Mouse (Mus musculus): ENCODE data around the gene Olfr539. TPM values are rescaled to one million over a fixed set of nuclear protein-coding genes. Genes with fewer than 3 reads are reported as not detected.
"Not testable (repeated sequence)": the region's sequence is repeated elsewhere in the genome, so short reads cannot be mapped to it uniquely, and the experiment has no call there.

Olfr539 gene
- 0.65 and 0.82 TPM in 2 replicates for polyA plus RNA-seq (2012; rRNA removed)

- TF ChIP-seq POLR2A (IDR thresholded peaks at IDR 0.05; ENCODE audit: control insufficient read depth, low read depth, low read length) (no peak), CTCF (IDR thresholded peaks at IDR 0.05; ENCODE audit: control insufficient read depth, insufficient read depth, insufficient replicate concordance, low read depth, low read length) (no peak)
- Histone ChIP-seq H3K27ac (ENCODE audit: control insufficient read depth, insufficient read depth, low read depth, low read length) (no peak within 1 kb of the TSS), H3K4me1 (ENCODE audit: control insufficient read depth, insufficient read depth, low read length) (no peaks in the 10 kb centered on the region), H3K4me3 (ENCODE audit: control insufficient read depth, low read depth, low read length) (no peak within 1 kb of the TSS), H3K36me3 (ENCODE audit: control insufficient read depth, insufficient read depth, low read length) (no peaks in the 10 kb centered on the region), H3K27me3 (ENCODE audit: control insufficient read depth, insufficient read depth, low read length) (no peaks in the 10 kb centered on the region)
Observed at GRCm38 (mm10) chr7:140659630-140660029, at the start of gene Olfr539. Olfr539 (plus strand) TSS chr7:140659930.

- not testable (repeated sequence) for H3K4me1 ChIP-seq (ENCODE audit: control insufficient read depth, insufficient read depth, low read length); H3K27me3 ChIP-seq (ENCODE audit: control insufficient read depth, insufficient read depth, low read length); H3K4me3 ChIP-seq (ENCODE audit: control insufficient read depth, low read depth, low read length); H3K36me3 ChIP-seq (ENCODE audit: control insufficient read depth, insufficient read depth, low read length); H3K27ac ChIP-seq (ENCODE audit: control insufficient read depth, insufficient read depth, low read depth, low read length)
Observed at GRCm38 (mm10) chr7:140628670-140629069, 31.1 kb upstream of the Olfr539 start, which contains the start of gene Olfr61. Olfr61 (plus strand) TSS chr7:140628970.

GRCm38 (mm10) chr7:140630559-140630958 is 29.2 kb upstream of the Olfr539 start:
- Histone ChIP-seq H3K27me3 (ENCODE audit: control insufficient read depth, insufficient read depth, low read length) (no peaks in the 10 kb centered on the region), H3K4me1 (ENCODE audit: control insufficient read depth, insufficient read depth, low read length) (no peaks in the 10 kb centered on the region), H3K36me3 (ENCODE audit: control insufficient read depth, insufficient read depth, low read length) (no peaks in the 10 kb centered on the region), H3K4me3 (ENCODE audit: control insufficient read depth, low read depth, low read length) (no peak overlapping the region), H3K27ac (ENCODE audit: control insufficient read depth, insufficient read depth, low read depth, low read length) (no peak overlapping the region)
- TF ChIP-seq CTCF (IDR thresholded peaks at IDR 0.05; ENCODE audit: control insufficient read depth, insufficient read depth, insufficient replicate concordance, low read depth, low read length) = no peak
- no peak for TF ChIP-seq POLR2A (IDR thresholded peaks at IDR 0.05; ENCODE audit: control insufficient read depth, low read depth, low read length)

- Histone ChIP-seq H3K27me3 (ENCODE audit: control insufficient read depth, insufficient read depth, low read length) (no peaks in the 10 kb centered on the region), H3K4me1 (ENCODE audit: control insufficient read depth, insufficient read depth, low read length) (no peaks in the 10 kb centered on the region), H3K36me3 (ENCODE audit: control insufficient read depth, insufficient read depth, low read length) (no peaks in the 10 kb centered on the region), H3K4me3 (ENCODE audit: control insufficient read depth, low read depth, low read length) (no peak within 1 kb of the TSS), H3K27ac (ENCODE audit: control insufficient read depth, insufficient read depth, low read depth, low read length) (no peak within 1 kb of the TSS)
- no peak for TF ChIP-seq POLR2A (IDR thresholded peaks at IDR 0.05; ENCODE audit: control insufficient read depth, low read depth, low read length)
- TF ChIP-seq CTCF (IDR thresholded peaks at IDR 0.05; ENCODE audit: control insufficient read depth, insufficient read depth, insufficient replicate concordance, low read depth, low read length) = no peak
Observed at GRCm38 (mm10) chr7:140646152-140646551, 13.6 kb upstream of the Olfr539 start, which contains the start of gene Olfr53. Olfr53 (plus strand) TSS chr7:140646452.

GRCm38 (mm10) chr7:140670693-140671092 is 11.0 kb downstream of the Olfr539 start:
- H3K4me3 ChIP-seq (ENCODE audit: control insufficient read depth, low read depth, low read length) = not testable (repeated sequence)

GRCm38 (mm10) chr7:140675863-140676262 is 16.1 kb downstream of the Olfr539 start:
- Histone ChIP-seq H3K27ac (ENCODE audit: control insufficient read depth, insufficient read depth, low read depth, low read length) (no peak overlapping the region), H3K27me3 (ENCODE audit: control insufficient read depth, insufficient read depth, low read length) (no peaks in the 10 kb centered on the region), H3K36me3 (ENCODE audit: control insufficient read depth, insufficient read depth, low read length) (no peaks in the 10 kb centered on the region), H3K4me1 (ENCODE audit: control insufficient read depth, insufficient read depth, low read length) (no peaks in the 10 kb centered on the region), H3K4me3 (ENCODE audit: control insufficient read depth, low read depth, low read length) (no peak overlapping the region)
- TF ChIP-seq CTCF (IDR thresholded peaks at IDR 0.05; ENCODE audit: control insufficient read depth, insufficient read depth, insufficient replicate concordance, low read depth, low read length) (no peak), POLR2A (IDR thresholded peaks at IDR 0.05; ENCODE audit: control insufficient read depth, low read depth, low read length) (no peak)

More at GRCm38 (mm10) chr7:140670693-140671092, 11.0 kb downstream of the Olfr539 start:
- H3K27ac ChIP-seq (ENCODE audit: control insufficient read depth, insufficient read depth, low read depth, low read length); H3K4me1 ChIP-seq (ENCODE audit: control insufficient read depth, insufficient read depth, low read length); H3K36me3 ChIP-seq (ENCODE audit: control insufficient read depth, insufficient read depth, low read length); H3K27me3 ChIP-seq (ENCODE audit: control insufficient read depth, insufficient read depth, low read length): not testable (repeated sequence)

GRCm38 (mm10) chr7:140679591-140679990 is 19.9 kb downstream of the Olfr539 start:
- not testable (repeated sequence) for H3K27ac ChIP-seq (ENCODE audit: control insufficient read depth, insufficient read depth, low read depth, low read length); H3K4me1 ChIP-seq (ENCODE audit: control insufficient read depth, insufficient read depth, low read length); H3K27me3 ChIP-seq (ENCODE audit: control insufficient read depth, insufficient read depth, low read length); H3K36me3 ChIP-seq (ENCODE audit: control insufficient read depth, insufficient read depth, low read length); H3K4me3 ChIP-seq (ENCODE audit: control insufficient read depth, low read depth, low read length)

GRCm38 (mm10) chr7:140681651-140682050 is 21.9 kb downstream of the Olfr539 start, which contains the start of gene Olfr45:
Olfr45 (plus strand) TSS chr7:140681951.
- Histone ChIP-seq H3K36me3 (ENCODE audit: control insufficient read depth, insufficient read depth, low read length) (no peaks in the 10 kb centered on the region), H3K27me3 (ENCODE audit: control insufficient read depth, insufficient read depth, low read length) (no peaks in the 10 kb centered on the region), H3K4me3 (ENCODE audit: control insufficient read depth, low read depth, low read length) (no peak within 1 kb of the TSS), H3K4me1 (ENCODE audit: control insufficient read depth, insufficient read depth, low read length) (no peaks in the 10 kb centered on the region), H3K27ac (ENCODE audit: control insufficient read depth, insufficient read depth, low read depth, low read length) (no peak within 1 kb of the TSS)
- TF ChIP-seq POLR2A (IDR thresholded peaks at IDR 0.05; ENCODE audit: control insufficient read depth, low read depth, low read length) (no peak), CTCF (IDR thresholded peaks at IDR 0.05; ENCODE audit: control insufficient read depth, insufficient read depth, insufficient replicate concordance, low read depth, low read length) (no peak)
